Mouse (Mus musculus): ENCODE measurements around the gene AI464131. TPM values are rescaled to one million over a fixed set of nuclear protein-coding genes. Genes with fewer than 3 reads are reported as not detected.
A peak's percentile ranks its signal among the peaks of the same experiment; 100 is the strongest.

The AI464131 gene
- polyA plus RNA-seq, 1 experiment from 2014 or later: 3.9 TPM

DNA sequence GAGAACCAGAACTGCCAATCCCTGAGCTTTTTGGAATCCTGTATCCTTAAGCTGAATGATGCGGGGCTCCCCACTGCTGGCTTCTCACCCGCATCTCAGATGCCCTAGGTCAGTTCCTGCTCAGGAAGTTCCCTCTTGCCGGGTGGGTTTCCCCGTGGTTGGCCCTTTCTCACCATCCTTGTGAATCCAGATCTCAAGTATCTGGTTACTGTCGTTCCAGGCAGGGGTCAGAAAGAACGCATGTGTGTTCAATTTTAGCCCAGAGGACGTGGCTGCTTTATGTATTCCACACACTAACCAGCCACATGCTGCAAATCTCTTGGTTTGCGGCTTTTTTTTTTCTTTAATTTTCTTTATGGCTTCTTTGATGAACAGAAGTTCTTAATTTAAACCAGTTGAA lies 10.8 kb upstream of the AI464131 start:
- H3K27ac ChIP-seq (replicated peaks): no peak overlapping the region
- no peak overlapping the region for H3K4me3 ChIP-seq (ENCODE audit: low read depth, low read length)
- no peak for ATAC-seq (ENCODE audit: low FRiP score, low TSS enrichment)
- 22% methylated on average over 8 of the region's 8 CpGs for WGBS
- H3K9ac ChIP-seq (ENCODE audit: low read length): no peak overlapping the region
- H3K27me3 ChIP-seq (ENCODE audit: control insufficient read depth, insufficient read depth, low read length): no peaks in the 10 kb centered on the region
- DNase-seq (ENCODE audit: low spot score): no peak
- H3K4me2 ChIP-seq (replicated peaks; ENCODE audit: low read depth): no peak overlapping the region
- H3K36me3 ChIP-seq (ENCODE audit: control insufficient read depth, insufficient read depth, low read length): no peaks in the 10 kb centered on the region
- H3K9me3 ChIP-seq (ENCODE audit: control insufficient read depth, low read length): no peaks in the 10 kb centered on the region
- TF ChIP-seq CTCF (IDR thresholded peaks at IDR 0.05; ENCODE audit: low read depth) (no peak), EP300 (optimal IDR thresholded peaks at IDR 0.05) (no peak)
- H3K4me1 ChIP-seq (replicated peaks; ENCODE audit: control insufficient read depth, insufficient read depth): no peaks in the 10 kb centered on the region

- Histone ChIP-seq H3K36me3 (ENCODE audit: control insufficient read depth, insufficient read depth, low read length) (no peaks in the 10 kb centered on the region), H3K27me3 (ENCODE audit: control insufficient read depth, insufficient read depth, low read length) (no peaks in the 10 kb centered on the region), H3K4me1 (replicated peaks; ENCODE audit: control insufficient read depth, insufficient read depth) (no peaks in the 10 kb centered on the region), H3K4me3 (ENCODE audit: low read depth, low read length) (no peak overlapping the region), H3K4me2 (replicated peaks; ENCODE audit: low read depth) (no peak overlapping the region), H3K9me3 (ENCODE audit: control insufficient read depth, low read length) (no peaks in the 10 kb centered on the region), H3K9ac (ENCODE audit: low read length) (no peak overlapping the region), H3K27ac (replicated peaks) (no peak overlapping the region)
- ATAC-seq (ENCODE audit: low FRiP score, low TSS enrichment) (no peak), DNase-seq (ENCODE audit: low spot score) (no peak)
- 36% methylated on average over 4 of the region's 4 CpGs for WGBS
- TF ChIP-seq EP300 (optimal IDR thresholded peaks at IDR 0.05) (no peak), CTCF (IDR thresholded peaks at IDR 0.05; ENCODE audit: low read depth) (no peak)
Measured at GRCm38 (mm10) chr4:41513309-41513708, 10.4 kb upstream of the AI464131 start.

DNA sequence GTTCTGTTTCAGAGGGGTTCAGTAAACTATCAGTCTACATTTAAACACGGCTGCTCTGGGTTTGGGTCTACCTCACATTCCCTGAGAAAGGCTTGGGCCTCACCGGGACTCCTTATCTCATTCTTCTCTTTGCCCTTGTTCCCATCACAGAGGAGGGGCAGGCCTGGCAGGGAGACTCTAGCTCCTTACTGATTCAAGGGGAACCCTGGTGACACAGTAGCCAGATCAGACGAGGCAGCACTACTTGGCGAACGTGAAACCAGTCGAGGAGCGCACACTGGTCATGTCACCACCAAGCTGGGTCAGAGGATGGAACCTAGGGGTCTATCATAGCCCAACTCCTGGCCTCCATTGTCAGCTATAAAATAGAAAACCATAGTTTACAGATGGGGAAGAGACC lies 5.1 kb upstream of the AI464131 start:
- Histone ChIP-seq H3K4me2 (replicated peaks; ENCODE audit: low read depth) (no peak overlapping the region), H3K9me3 (ENCODE audit: control insufficient read depth, low read length) (no peaks in the 10 kb centered on the region), H3K36me3 (ENCODE audit: control insufficient read depth, insufficient read depth, low read length) (no peaks in the 10 kb centered on the region), H3K27me3 (ENCODE audit: control insufficient read depth, insufficient read depth, low read length) (no peaks in the 10 kb centered on the region), H3K4me3 (ENCODE audit: low read depth, low read length) (no peak overlapping the region), H3K4me1 (replicated peaks; ENCODE audit: control insufficient read depth, insufficient read depth) (peaks cover 4% of the 10 kb centered on the region; the same call in 1 of the 2 replicates), H3K9ac (ENCODE audit: low read length) (no peak overlapping the region), H3K27ac (replicated peaks) (no peak overlapping the region)
- DNase-seq (ENCODE audit: low spot score): no peak
- WGBS: 63% methylated on average over 7 of the region's 7 CpGs
- TF ChIP-seq CTCF (IDR thresholded peaks at IDR 0.05; ENCODE audit: low read depth) (no peak), EP300 (optimal IDR thresholded peaks at IDR 0.05) (no peak)
- no peak for ATAC-seq (ENCODE audit: low FRiP score, low TSS enrichment)

DNA sequence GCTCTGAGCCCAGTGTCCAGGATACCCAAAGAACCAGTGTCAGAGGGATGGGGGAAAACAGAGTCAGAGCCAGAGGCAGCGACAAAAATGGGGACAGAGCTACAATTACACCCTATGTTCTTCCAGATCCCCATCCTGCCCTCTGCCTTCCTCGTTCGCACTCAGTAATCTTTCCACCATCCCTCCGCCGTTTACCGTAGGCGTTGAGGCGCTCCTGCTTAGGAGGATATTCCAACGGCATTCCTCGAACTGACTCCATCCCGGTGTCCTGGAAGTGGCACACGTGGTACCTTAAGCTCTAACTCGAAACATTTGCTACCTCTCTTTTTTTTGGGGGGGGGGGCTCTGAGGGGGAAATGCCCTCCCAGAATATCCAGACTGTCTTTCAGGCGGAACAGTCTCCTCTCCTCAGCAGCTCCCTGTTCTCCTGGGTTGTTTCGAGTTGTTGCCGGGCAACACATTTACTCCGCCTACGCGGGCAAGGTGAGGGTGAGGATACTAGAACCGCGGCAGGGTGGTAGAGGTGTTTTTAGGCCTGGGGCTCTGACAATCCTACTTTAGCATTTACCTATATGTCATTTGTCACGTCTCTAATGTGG lies 4.5 kb upstream of the AI464131 start:
- DNase-seq (ENCODE audit: low spot score): peak; percentile 37
- ATAC-seq (ENCODE audit: low FRiP score, low TSS enrichment): no peak
- 7% methylated on average over 22 of the region's 22 CpGs for WGBS

DNA sequence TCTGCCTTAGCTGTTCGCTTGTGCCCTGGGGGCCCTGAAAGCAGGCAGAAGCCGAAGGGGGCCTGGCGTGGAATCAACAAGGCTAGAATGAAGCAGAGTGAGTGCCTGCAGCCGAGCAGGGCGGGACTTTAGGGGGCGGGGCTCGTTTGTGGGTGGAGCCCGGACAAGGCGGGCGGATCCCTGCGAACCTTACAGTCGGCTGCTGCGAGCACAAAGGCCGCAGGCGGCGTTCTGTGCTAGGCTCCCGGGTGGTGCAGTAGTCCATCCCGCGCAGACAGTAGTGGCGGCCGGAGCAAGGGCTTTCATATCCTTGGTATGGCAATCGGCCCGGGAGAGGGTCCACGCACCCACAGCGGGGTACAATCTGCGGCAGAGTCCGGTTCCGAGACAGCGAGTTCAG lies 4.0 kb upstream of the AI464131 start:
- peak; percentile 67 for ATAC-seq (ENCODE audit: low FRiP score, low TSS enrichment)
- under 1% methylated on average over 29 of the region's 29 CpGs for WGBS

More for the DNA sequence above, 4.5 kb upstream of the AI464131 start:
- no peaks in the 10 kb centered on the region for H3K36me3 ChIP-seq (ENCODE audit: control insufficient read depth, insufficient read depth, low read length)
- no peak for TF ChIP-seq CTCF (IDR thresholded peaks at IDR 0.05; ENCODE audit: low read depth)
- no peak for TF ChIP-seq EP300 (optimal IDR thresholded peaks at IDR 0.05)
- no peaks in the 10 kb centered on the region for H3K9me3 ChIP-seq (ENCODE audit: control insufficient read depth, low read length)
- peaks cover 4% of the 10 kb centered on the region; the same call in 1 of the 2 replicates for H3K4me1 ChIP-seq (replicated peaks; ENCODE audit: control insufficient read depth, insufficient read depth)
- H3K9ac ChIP-seq (ENCODE audit: low read length): peak overlapping the region; percentile 45
- H3K4me2 ChIP-seq (replicated peaks; ENCODE audit: low read depth): peak overlapping the region; percentile 87
- 0 out of 2 replicates have a peak overlapping the region, but pooled peaks have one; percentile 18 for H3K27ac ChIP-seq (replicated peaks)
- peak overlapping the region; percentile 47 for H3K4me3 ChIP-seq (ENCODE audit: low read depth, low read length)
- no peaks in the 10 kb centered on the region for H3K27me3 ChIP-seq (ENCODE audit: control insufficient read depth, insufficient read depth, low read length)

DNA sequence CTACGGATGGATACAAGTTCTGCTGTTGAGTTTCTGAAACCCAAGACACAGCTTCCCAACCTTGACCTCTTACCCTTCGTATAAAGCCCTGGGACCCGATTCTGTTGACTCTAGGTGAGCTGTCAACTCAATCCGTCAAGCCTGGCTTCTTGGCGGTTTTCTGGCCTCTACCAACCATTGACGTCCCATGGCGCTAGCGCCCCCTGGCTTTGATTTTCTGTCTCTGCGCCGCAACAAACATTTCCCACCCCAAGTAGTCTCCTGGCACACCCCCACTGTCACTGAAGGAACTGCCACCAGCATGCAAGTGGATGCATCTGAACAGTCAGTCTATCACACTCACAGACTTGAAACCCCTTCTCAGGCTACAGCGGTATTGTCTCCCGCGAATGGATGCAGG lies 3.3 kb upstream of the AI464131 start:
- no peak overlapping the region for H3K4me3 ChIP-seq (ENCODE audit: low read depth, low read length)
- 16% methylated on average over 13 of the region's 13 CpGs for WGBS
- no peaks in the 10 kb centered on the region for H3K36me3 ChIP-seq (ENCODE audit: control insufficient read depth, insufficient read depth, low read length)
- no peak overlapping the region for H3K27ac ChIP-seq (replicated peaks)
- peak overlapping the region; percentile 87; the same call in 1 of the 2 replicates for H3K4me2 ChIP-seq (replicated peaks; ENCODE audit: low read depth)
- peak; percentile 69 for DNase-seq (ENCODE audit: low spot score)
- TF ChIP-seq CTCF (IDR thresholded peaks at IDR 0.05; ENCODE audit: low read depth): peak; percentile 77
- no peak for TF ChIP-seq EP300 (optimal IDR thresholded peaks at IDR 0.05)
- peaks cover 6% of the 10 kb centered on the region; the same call in 1 of the 2 replicates for H3K4me1 ChIP-seq (replicated peaks; ENCODE audit: control insufficient read depth, insufficient read depth)
- H3K27me3 ChIP-seq (ENCODE audit: control insufficient read depth, insufficient read depth, low read length): no peaks in the 10 kb centered on the region
- no peak overlapping the region for H3K9ac ChIP-seq (ENCODE audit: low read length)
- no peak for ATAC-seq (ENCODE audit: low FRiP score, low TSS enrichment)
- H3K9me3 ChIP-seq (ENCODE audit: control insufficient read depth, low read length): no peaks in the 10 kb centered on the region

More for the DNA sequence above, 4.0 kb upstream of the AI464131 start:
- Histone ChIP-seq H3K4me3 (ENCODE audit: low read depth, low read length) (peak overlapping the region; percentile 47), H3K4me2 (replicated peaks; ENCODE audit: low read depth) (peak overlapping the region; percentile 87), H3K4me1 (replicated peaks; ENCODE audit: control insufficient read depth, insufficient read depth) (peaks cover 6% of the 10 kb centered on the region; the same call in 1 of the 2 replicates), H3K36me3 (ENCODE audit: control insufficient read depth, insufficient read depth, low read length) (no peaks in the 10 kb centered on the region), H3K27ac (replicated peaks) (0 out of 2 replicates have a peak overlapping the region, but pooled peaks have one; percentile 18), H3K9me3 (ENCODE audit: control insufficient read depth, low read length) (no peaks in the 10 kb centered on the region), H3K27me3 (ENCODE audit: control insufficient read depth, insufficient read depth, low read length) (no peaks in the 10 kb centered on the region), H3K9ac (ENCODE audit: low read length) (peak overlapping the region; percentile 45)
- TF ChIP-seq CTCF (IDR thresholded peaks at IDR 0.05; ENCODE audit: low read depth) (peak; percentile 44; the same call in 1 of the 2 replicates), EP300 (optimal IDR thresholded peaks at IDR 0.05) (no peak)
- DNase-seq (ENCODE audit: low spot score): peak; percentile 90

Data from stomach, postnatal 0 days (tissue).